8 mouse cellular contexts compared by ENCODE assay signal in genomic region chr13:101719312-101719870, GRCm38 (mm10). TPM values are rescaled to one million over a fixed set of nuclear protein-coding genes. Genes with fewer than 3 reads are reported as not detected.
DNase-seq lines count a peak whose midpoint lies in the region; ATAC-seq and TF ChIP-seq lines count a peak whose summit lies in the region.

No protein-coding gene starts in this region.

- H3K36me3 ChIP-seq in G1E (replicated peaks): peaks cover 66% of the 10 kb centered on the region
- H3K36me3 ChIP-seq in forebrain, embryonic 13.5 days (ENCODE audit: poor library complexity, severe bottlenecking): no peaks in the 10 kb centered on the region

- intact Hi-C loops in heart, postnatal 10 days (cut with DNase I): no loop called here

- H3K27me3 ChIP-seq in G1E (ENCODE audit: insufficient read depth, low read length): no peaks in the 10 kb centered on the region
- no peaks in the 10 kb centered on the region for H3K27me3 ChIP-seq in forebrain, embryonic 13.5 days

- peak overlapping the region; percentile 33; the same call in 1 of the 2 replicates for H3K4me3 ChIP-seq in G1E (ENCODE audit: low read depth, low read length)
- H3K4me3 ChIP-seq in forebrain, embryonic 13.5 days: peak overlapping the region; percentile 18
- no peak overlapping the region for H3K4me3 ChIP-seq in lung, adult 2 months (replicated peaks; ENCODE audit: extremely low read depth, low read depth, low read length)

- peak; percentile 65; the same call in 1 of the 2 replicates for ATAC-seq in G1E (ENCODE audit: extremely low read depth, insufficient number of reproducible peaks, low FRiP score, poor library complexity, severe bottlenecking)
- peak; percentile 66 for ATAC-seq in cerebellum, adult (ENCODE audit: insufficient number of reproducible peaks, low FRiP score, low TSS enrichment)
- peak; percentile 64 for ATAC-seq in forebrain, embryonic 13.5 days

- TF ChIP-seq CTCF in G1E (IDR thresholded peaks at IDR 0.05; ENCODE audit: low read depth, low read length): peak; percentile 72
- TF ChIP-seq CTCF in lung, adult 2 months (IDR thresholded peaks at IDR 0.05; ENCODE audit: insufficient read depth, low read length): peak; percentile 70

- H3K27ac ChIP-seq in forebrain, embryonic 13.5 days: no peak overlapping the region

- peak overlapping the region; percentile 50 for H3K4me2 ChIP-seq in forebrain, embryonic 13.5 days

- DNase-seq in G1E (ENCODE audit: low spot score): peak; percentile 55
- peak; percentile 88 to 92 for DNase-seq in heart, postnatal 10 days
- peak; percentile 93 for DNase-seq in kidney, postnatal 4 days
- DNase-seq in lung, adult 2 months: peak; percentile 69
- peak; percentile 34 for DNase-seq in ovary, adult 18-20 months (ENCODE audit: low spot score)
- DNase-seq in thymus, postnatal 0 days (ENCODE audit: low spot score): peak; percentile 90

- no peak for TF ChIP-seq POLR2A in lung, adult 2 months (IDR thresholded peaks at IDR 0.05; ENCODE audit: borderline replicate concordance, extremely low read depth, low read depth, low read length)

- H3K9me3 ChIP-seq in G1E (replicated peaks): no peaks in the 10 kb centered on the region
- H3K9me3 ChIP-seq in forebrain, embryonic 13.5 days (replicated peaks): no peaks in the 10 kb centered on the region

- H3K9ac ChIP-seq in forebrain, embryonic 13.5 days: no peak overlapping the region

- peaks cover 26% of the 10 kb centered on the region for H3K4me1 ChIP-seq in G1E (ENCODE audit: insufficient read depth, low read depth, low read length)
- peaks cover 12% of the 10 kb centered on the region for H3K4me1 ChIP-seq in forebrain, embryonic 13.5 days
- H3K4me1 ChIP-seq in lung, adult 2 months (ENCODE audit: control insufficient read depth, insufficient read depth, low read length): peaks cover 24% of the 10 kb centered on the region

- 10% methylated on average over 11 of the region's 11 CpGs for WGBS in forebrain, embryonic 13.5 days
- 10% methylated on average over 11 of the region's 11 CpGs for WGBS in lung, adult 2 months

RNA-seq across cellular contexts. Expression of gene Pik3r1, which starts 48.6 kb away (rescaled TPM):
- 102 and 150 TPM in 2 replicates for total RNA-seq in G1E (2014; fragmentation: Nextera tagmentation)
- total RNA-seq in G1E (2017): 86.2 and 111 TPM in 2 replicates
- polyA plus RNA-seq in G1E (2012): 9.3 and 11.3 TPM in 2 replicates
- 20.9 and 23.9 TPM in 2 replicates for polyA plus RNA-seq in forebrain, embryonic 13.5 days (2015; fragmentation: Nextera tagmentation; extraction: Ambion mirVana)
- total RNA-seq in heart, postnatal 10 days (2021): 10 to 100 TPM; 42.0 to 84.3 TPM
- polyA plus RNA-seq in lung, adult 2 months (2012; rRNA removed): 15.6 and 25.9 TPM in 2 replicates
- polyA plus RNA-seq in thymus, postnatal 0 days (2015; fragmentation: Nextera tagmentation; extraction: Ambion mirVana): 62.9 and 79.3 TPM in 2 replicates

Comparison
In these comparisons a context has a peak if more than half of its experiments do, and no peak if none do; other contexts are left out.
1. DNase-seq: peak in every context shown above with its lines; median percentile 93 in kidney, postnatal 4 days; 90 in heart, postnatal 10 days; 90 in thymus, postnatal 0 days; 69 in lung, adult 2 months; 55 in G1E; 34 in ovary, adult 18-20 months.